Mouse (Mus musculus) embryonic fibroblast, embryonic 13.5 days (primary cell): ENCODE results near the gene Atg16l2.

Experiments used
- CTCF ChIP-seq: IDR thresholded peaks from 2 replicates; pipeline ENCODE4 v1.5.1; 2011; ENCODE audit warnings: mild to moderate bottlenecking, control low read depth, low read length, moderate library complexity, borderline replicate concordance; ENCODE audit not compliant: insufficient read depth
- POLR2A ChIP-seq: IDR thresholded peaks from 2 replicates; pipeline ENCODE4 v1.6.1; 2011; ENCODE audit warnings: low read depth, mild to moderate bottlenecking, control low read depth, low read length, moderate library complexity

GRCm38 (mm10) chr7:101306841-101307240 lies 4.8 kb upstream of the Atg16l2 start:
- TF ChIP-seq POLR2A (no peak), CTCF (no peak)
